Mouse (Mus musculus) heart, adult 8-10 months (tissue): Measurements from ENCODE around the gene Olfr684. TPM values are rescaled to one million over a fixed set of nuclear protein-coding genes. Genes with fewer than 3 reads are reported as not detected.

ENCODE experiments used
- DNase-seq: peaks from one replicate; pipeline ENCODE4 v3.0.0; 2022; ENCODE audit warnings: low spot score
- total RNA-seq, 4 experiments: library from RNA; stranded (reverse); gene quantifications; 2 replicates each; pipeline ENCODE4 v1.2.4; 2022

Olfr684 gene
- total RNA-seq, result not detected

GRCm38 (mm10) chr7:105163553-105163952 lies at the start of gene Olfr684:
Olfr684 (minus strand) TSS chr7:105163653.
- DNase-seq, result no peak

GRCm38 (mm10) chr7:105207385-105207784 lies 43.9 kb upstream of the Olfr684 start, which contains the start of gene Olfr686:
Olfr686 (minus strand) TSS chr7:105207485.
- DNase-seq, result no peak

- DNase-seq, result no peak
These were observed 22.5 kb upstream of the Olfr684 start, which contains the start of gene Olfr685 for GRCm38 (mm10) chr7:105185912-105186311. Olfr685 (minus strand) TSS chr7:105186012.

- peak; percentile 1 for DNase-seq
These were observed 7.3 kb upstream of the Olfr684 start for GRCm38 (mm10) chr7:105170773-105171172.

- DNase-seq, result no peak
These were observed 16.5 kb downstream of the Olfr684 start, which contains the start of gene Olfr683 for GRCm38 (mm10) chr7:105146912-105147311. Olfr683 (minus strand) TSS chr7:105147012.

- DNase-seq, result no peak
These were observed 22.2 kb downstream of the Olfr684 start for GRCm38 (mm10) chr7:105141275-105141674.

- no peak for DNase-seq
These were observed 46.9 kb downstream of the Olfr684 start, which contains the start of gene Olfr681 for GRCm38 (mm10) chr7:105116536-105116935. Olfr681 (plus strand) TSS chr7:105116836.

Other genes starting within 250 kb of the Olfr684 start
- gene Olfr667, start 242.2 kb downstream of the Olfr684 start, total RNA-seq, result not detected
- gene Olfr668, start 235.6 kb downstream of the Olfr684 start, total RNA-seq, result not detected
- not detected for gene Olfr669, start 229.4 kb downstream of the Olfr684 start, total RNA-seq
- gene Olfr670, start 201.0 kb downstream of the Olfr684 start, total RNA-seq, result not detected
- gene Olfr671, start 184.5 kb downstream of the Olfr684 start, total RNA-seq, result not detected
- not detected for gene Olfr672, start 161.6 kb downstream of the Olfr684 start, total RNA-seq
- not detected for gene Olfr675, start 135.2 kb downstream of the Olfr684 start, total RNA-seq
- not detected for gene Olfr676, start 131.0 kb downstream of the Olfr684 start, total RNA-seq
- not detected for gene Olfr677, start 112.3 kb downstream of the Olfr684 start, total RNA-seq
- not detected for gene Olfr678, start 99.2 kb downstream of the Olfr684 start, total RNA-seq
- gene Olfr679, start 82.4 kb downstream of the Olfr684 start, total RNA-seq, result not detected
- gene Olfr680-ps1, start 70.8 kb downstream of the Olfr684 start, total RNA-seq, result not detected
- not detected for gene Olfr681, start 46.8 kb downstream of the Olfr684 start, total RNA-seq
- gene Olfr683, start 16.6 kb downstream of the Olfr684 start, total RNA-seq, result not detected
- not detected for gene Olfr685, start 22.4 kb upstream of the Olfr684 start, total RNA-seq
- not detected for gene Olfr686, start 43.8 kb upstream of the Olfr684 start, total RNA-seq
- not detected for gene Olfr688, start 124.4 kb upstream of the Olfr684 start, total RNA-seq
- not detected for gene Olfr689, start 147.5 kb upstream of the Olfr684 start, total RNA-seq
- under 1 TPM in 1 of 4 experiments, not detected in 3; 0.12 TPM for gene Olfr690, start 170.5 kb upstream of the Olfr684 start, total RNA-seq
- not detected for gene Olfr691, start 178.6 kb upstream of the Olfr684 start, total RNA-seq
- not detected for gene Olfr692, start 204.6 kb upstream of the Olfr684 start, total RNA-seq
- gene Gm5901, start 211.4 kb upstream of the Olfr684 start, total RNA-seq, result not detected
- gene Fam160a2, start 236.4 kb upstream of the Olfr684 start, total RNA-seq, result 10 to 100 TPM; 16.5 to 20.9 (median 18.3) TPM
- not detected for gene Cnga4, start 240.9 kb upstream of the Olfr684 start, total RNA-seq